Mouse (Mus musculus): ENCODE data around the gene Cpox. TPM values are rescaled to one million over a fixed set of nuclear protein-coding genes. Genes with fewer than 3 reads are reported as not detected.

Gene Cpox
- polyA plus RNA-seq, 2 experiments from 2014 or later: 34.0 to 37.2 TPM

DNA sequence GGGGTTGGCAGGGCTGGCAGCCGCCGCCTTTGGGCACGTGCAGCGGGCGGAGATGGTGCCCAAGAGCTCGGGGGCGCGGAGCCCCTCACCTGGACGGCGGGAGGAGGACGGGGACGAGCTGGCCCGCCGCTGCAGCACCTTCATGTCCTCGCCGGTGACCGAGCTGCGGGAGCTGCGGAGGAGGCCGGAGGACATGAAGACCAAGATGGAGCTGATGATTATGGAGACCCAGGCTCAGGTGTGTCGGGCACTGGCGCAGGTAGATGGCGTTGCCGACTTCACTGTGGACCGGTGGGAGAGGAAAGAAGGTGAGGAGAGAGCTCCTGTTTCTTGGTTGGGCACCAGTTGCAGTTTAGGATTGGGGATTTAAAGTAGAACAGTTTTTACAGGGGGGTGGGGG is 551 bp downstream of the Cpox start:
- ATAC-seq: peak; percentile 37

DNA sequence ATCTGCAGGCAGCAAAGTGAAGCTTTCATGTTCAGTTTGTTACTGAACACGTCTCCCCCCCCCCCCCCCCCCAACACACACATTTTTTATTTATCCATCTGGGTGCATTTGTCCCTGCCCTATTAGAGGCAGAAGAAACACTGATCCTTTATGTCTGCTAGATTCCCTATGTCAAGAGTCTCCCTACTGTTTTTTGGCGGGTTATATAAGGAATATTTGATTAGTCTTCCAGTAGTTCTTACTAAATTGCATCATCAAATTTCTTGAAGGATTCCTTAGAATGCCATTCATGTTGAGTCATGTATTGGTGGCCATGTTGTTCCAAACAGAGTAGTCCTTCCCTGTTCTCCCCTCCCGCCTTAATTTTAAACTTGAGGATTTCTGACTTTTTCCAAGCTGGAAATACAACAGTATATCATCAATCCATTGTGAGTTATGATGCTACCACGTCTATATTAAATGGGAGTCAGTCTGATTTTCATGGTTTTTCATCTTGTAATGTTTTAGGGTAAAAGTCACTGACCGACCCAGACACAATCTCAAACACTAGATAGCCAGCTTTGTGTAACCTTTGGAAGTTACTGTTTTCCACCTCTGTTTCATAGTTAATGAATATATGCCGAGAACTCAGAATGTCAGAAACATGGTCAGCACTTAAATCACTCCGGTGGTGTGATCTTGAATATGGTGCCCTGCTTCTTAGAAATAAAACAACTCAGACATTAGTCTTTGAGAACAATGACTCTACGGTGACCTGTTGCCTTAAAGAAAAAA is 1.3 kb downstream of the Cpox start:
- ATAC-seq: no peak

- no peak for ATAC-seq
These were observed 2.3 kb downstream of the Cpox start for GRCm38 (mm10) chr16:58672396-58672795.

DNA sequence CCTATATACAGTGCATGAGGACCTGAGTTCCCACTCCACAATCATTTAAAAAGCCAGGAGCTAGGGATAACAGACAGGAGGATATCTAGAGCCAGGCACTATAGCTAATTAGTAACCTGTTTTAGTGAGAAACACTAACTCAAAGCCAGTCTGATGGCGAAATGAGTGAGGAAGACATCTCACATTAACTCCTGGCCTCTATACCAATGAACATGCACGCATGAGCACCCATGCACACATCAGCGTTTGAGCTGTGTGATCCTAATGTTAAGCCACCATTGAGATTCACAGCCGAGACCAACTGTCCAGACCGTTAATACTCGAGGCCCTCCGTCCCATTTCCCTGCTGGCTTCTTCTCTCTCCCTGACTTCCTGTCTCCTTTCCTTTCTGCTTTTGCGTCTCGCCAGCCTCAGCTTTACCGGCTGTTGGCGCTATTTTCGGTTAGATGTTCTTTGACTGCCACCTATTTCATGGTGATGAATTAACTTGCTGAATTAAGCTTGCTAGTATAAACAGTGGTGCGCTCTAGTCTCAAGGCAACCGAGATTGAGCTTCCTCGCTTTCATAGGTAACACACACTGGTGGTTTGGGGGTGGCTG is 3.8 kb downstream of the Cpox start:
- ATAC-seq: no peak

DNA sequence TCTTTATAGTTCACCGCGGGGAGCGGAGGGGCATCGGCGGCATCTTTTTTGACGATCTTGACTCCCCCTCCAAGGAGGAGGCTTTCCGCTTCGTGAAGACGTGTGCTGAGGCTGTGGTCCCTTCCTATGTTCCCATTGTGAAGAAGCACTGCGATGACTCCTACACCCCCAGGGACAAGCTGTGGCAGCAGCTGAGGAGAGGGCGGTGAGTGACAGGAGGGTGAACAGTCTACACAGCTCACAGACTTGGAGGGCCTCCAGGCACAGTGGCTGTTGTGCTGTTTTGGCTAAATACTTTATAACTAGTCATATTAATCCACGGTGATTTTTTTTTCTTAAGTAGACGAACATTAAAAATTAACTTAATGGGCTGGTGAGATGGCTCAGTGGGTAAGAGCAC is 5.2 kb downstream of the Cpox start:
- no peak for ATAC-seq

DNA sequence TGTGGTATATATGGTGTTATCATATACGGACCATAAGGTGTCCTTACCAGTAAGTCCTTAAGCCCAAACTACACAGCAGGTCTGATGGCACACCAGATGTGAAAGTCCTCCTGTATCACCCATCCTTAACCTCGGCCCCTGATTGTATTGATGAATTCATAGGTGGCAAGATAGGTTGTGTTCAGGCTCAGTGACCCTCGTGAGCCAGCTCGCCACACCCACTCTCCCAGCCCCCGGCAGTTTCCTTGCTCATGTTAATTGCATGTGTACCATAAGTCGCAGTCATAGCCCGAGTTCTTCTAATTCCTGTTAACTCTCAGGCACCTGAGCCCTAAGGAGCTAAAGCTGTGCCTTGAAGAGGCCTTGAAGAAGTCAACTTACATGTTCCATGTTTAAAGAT is 6.1 kb downstream of the Cpox start:
- no peak for ATAC-seq

DNA sequence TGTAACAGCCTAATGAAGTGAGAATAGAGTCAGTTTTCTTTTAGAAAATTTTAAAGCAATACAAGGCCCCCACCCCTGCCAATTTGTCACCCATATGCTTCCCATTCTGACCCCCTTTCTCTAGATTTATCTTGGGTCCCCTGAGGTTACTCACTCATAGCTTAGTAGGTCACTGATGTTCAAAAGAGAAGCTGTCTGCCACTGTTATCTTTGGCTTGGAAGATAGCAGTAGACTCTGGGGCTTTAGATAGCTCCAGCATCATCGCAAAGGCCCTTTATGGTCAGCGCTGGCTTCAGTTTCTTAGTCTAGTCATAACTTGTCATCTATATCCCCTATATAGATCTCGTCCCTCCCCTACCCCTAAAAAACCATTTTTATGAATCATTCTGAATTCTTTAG is 6.5 kb downstream of the Cpox start:
- no peak for ATAC-seq

GRCm38 (mm10) chr16:58677491-58677890 is 7.4 kb downstream of the Cpox start:
- ATAC-seq: no peak

DNA sequence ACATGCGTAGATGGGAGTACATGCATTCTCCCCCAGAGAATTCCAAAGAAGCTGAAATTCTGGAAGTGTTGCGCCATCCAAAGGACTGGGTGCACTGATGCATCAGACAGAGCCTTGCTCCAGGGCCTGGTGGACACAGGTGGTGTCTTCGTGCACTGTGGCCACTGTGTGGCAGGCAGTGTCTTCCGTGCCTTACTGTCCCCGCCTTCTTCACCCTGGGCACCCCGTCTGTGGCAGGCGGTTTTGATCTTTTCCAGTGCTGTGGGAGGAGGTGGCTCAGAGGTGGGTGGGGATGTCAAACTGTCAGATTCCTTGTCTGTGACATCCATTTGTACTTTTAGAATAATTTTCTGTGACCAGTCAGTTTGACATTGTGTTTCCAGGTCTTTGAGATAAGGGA is 8.6 kb downstream of the Cpox start:
- peak; percentile 72 for ATAC-seq

DNA sequence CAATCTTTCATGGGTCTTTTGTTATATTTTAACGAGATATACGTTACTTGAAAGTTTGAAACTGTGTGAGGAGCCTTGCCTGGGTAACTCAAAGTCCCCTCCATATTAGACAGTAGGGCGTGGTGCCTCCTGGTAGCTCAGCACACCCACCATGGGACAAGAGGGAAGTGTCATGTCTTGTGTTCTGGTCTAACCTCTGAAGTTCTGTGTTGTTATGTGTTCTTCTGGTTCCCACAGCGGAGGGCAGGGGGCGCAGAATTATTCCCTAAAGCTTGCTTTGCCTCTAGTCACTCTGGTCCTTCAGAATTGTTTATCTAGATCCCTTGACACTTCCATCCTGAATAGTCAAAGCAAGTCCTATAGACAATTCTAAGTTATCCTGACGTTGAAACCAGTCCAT is 12.0 kb downstream of the Cpox start:
- ATAC-seq: no peak

GRCm38 (mm10) chr16:58682870-58683269 is 12.8 kb downstream of the Cpox start:
- ATAC-seq: no peak

DNA sequence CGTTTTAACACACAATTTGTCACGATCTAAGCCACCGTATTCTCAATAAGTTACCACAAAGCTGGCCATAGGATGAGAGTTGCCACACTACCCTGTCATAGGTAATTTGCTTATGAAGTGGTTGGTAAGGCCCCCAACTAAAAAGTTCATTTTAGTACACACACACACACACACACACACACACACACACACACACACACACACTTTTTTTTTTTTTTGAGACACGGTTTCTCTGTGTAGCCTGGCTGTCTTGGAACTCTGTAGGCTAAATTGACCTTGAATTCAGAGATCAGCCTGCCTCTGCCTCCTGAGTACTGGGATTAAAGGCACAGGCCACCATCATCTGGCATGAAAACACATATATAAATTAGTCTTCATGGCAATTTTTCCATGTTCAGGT is 13.8 kb downstream of the Cpox start:
- ATAC-seq: no peak

DNA sequence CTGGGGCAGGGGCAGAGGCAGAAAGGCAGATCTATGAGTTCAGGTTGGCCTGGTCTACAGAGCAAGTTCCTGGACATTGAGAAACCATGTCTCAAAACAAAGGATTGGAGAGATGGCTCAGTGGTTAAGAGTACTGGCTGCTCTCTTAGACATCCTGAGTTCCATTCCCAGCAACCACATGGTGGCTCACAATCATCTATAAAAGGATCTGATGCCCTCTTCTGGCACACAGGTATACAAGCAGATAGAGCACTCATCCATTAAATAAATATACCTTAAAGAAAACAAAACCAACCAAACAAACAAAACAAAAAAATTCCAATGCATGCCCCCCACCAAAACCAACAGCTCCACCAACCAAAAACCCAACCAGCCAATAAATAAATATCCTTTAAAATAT is 14.4 kb downstream of the Cpox start:
- ATAC-seq: peak; percentile 43

DNA sequence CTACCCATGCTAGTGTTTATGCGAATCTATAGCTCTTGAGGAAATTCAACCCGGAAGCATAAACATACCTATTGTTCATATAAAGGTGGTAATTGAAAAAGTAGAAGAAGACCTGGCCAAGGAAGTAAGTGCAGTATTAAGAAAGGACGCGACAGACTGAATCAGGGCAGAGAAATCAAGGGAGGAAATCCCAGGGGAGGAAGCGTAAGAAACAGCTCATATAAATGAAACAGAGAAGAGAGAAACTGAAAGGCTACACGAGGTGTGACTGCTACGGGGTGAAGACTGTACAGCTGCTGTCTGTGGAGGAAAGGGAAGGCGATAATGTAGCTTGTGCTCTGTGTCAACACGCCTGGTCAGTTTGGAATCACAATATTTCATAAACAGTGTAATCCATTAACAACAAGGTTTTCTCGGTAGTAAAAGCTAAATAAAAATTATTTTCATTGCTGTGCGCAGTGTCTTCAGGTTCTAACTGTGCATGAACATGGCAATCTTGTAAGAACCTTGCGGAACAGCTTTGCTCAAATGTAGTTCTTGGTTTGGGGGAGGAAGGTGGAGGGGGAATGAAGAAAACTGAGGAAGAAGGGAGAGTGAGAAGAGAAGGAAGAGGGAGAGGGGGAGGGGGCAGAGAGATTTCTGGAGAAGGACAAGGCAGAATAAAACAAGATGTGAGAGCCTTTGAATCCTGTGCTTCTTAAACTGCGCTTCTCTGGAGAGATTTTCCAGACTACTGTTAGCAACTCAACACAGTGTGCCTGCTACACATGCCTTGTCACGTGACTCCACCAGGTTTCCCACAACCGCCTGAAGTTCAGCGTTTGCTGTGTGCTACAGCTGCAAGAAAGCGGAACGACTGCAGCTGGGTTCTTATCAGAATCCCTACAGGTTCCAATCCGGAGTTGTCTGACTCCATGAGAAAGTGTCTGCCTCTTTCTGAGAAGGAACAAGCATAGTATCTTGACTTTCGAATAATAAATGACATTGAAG is 15.8 kb downstream of the Cpox start:
- ATAC-seq: peak; percentile 31

- no peak for ATAC-seq
These were observed 18.4 kb downstream of the Cpox start for GRCm38 (mm10) chr16:58688534-58688933.

- peak; percentile 37 for ATAC-seq
These were observed 19.6 kb downstream of the Cpox start for GRCm38 (mm10) chr16:58689555-58690169.

GRCm38 (mm10) chr16:58690322-58690732 is 20.2 kb downstream of the Cpox start:
- ATAC-seq: peak; percentile 51

DNA sequence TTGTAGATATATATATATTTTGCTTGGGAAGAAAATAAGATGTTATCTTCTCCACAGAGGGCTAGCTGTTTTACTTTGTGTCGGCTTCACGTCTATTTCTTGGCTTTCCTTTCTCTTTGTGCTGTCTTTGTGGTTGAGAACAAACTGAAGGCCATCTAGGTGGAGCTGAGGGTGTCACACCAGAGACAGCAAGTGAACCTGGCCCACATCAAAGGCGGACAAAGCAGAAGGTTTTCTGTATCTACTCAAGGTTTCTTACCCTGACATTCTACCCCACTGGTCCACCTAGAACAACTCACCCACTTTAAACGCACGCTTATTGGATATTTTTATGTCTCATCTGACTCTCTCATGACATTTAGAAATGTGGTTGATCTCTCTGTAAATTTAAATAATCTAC is 24.0 kb downstream of the Cpox start:
- peak; percentile 44 for ATAC-seq

DNA sequence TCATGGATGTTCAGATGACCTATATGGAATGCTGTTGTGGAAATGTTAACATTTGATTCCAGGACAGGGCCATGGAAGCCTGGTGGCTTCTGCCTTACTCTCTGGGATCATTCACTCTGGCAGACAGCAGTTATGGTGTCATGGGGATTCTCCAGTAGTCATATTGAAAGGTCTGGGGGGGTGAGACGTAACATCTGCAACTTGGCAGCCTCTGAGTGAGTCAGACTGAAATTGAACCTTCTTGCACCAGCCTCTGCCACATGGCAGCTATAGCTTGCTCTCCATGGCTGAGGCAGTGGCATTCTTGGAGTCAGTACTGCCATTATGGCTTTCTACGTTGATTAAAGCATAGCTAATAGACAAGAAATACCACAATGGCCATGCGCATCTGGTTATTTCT is 26.7 kb downstream of the Cpox start:
- ATAC-seq: peak; percentile 41

- no peak for ATAC-seq
These were observed 27.2 kb downstream of the Cpox start for GRCm38 (mm10) chr16:58697261-58697660.

GRCm38 (mm10) chr16:58700174-58700573 is 30.1 kb downstream of the Cpox start:
- no peak for ATAC-seq

DNA sequence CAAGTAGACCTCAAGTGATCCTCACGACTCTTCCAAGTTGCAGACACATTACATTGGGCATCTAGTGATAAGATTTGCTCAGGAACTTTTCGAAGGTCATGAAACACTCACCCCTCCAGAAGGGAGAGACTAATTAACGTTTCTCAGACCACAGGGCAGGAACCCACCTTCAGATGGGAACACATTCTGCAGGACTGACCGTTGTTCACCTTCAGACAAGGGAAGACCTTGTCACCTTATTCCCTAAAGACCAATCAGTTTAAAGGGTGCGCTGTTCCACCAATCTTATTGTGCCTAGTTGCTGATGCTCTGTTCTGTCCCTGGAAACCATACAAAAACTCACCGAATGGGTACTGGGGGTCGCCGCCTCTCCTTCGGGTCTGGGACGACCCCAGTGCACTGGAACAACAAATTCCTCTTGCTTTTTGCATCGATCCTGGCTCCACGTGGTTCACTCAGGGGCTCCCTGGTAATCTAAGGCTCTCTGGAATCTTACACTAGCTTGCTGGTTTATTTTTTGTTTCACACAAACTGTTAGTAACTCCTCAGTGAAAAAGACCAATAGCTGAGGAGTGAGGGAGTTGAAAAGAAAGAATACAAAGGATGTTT is 30.8 kb downstream of the Cpox start:
- no peak for ATAC-seq
